Mouse (Mus musculus) olfactory bulb, adult 2 months (tissue): ENCODE measurements around the gene Man2a1.

Experiments used
- CTCF ChIP-seq: fragments of 200-500 bp; IDR thresholded peaks from 2 replicates; pipeline ENCODE4 v1.5.1; 2012; ENCODE audit warnings: low read depth, mild to moderate bottlenecking, low read length, moderate library complexity; ENCODE audit not compliant: insufficient read depth
- POLR2A ChIP-seq: fragments of 200-500 bp; IDR thresholded peaks from 2 replicates; pipeline ENCODE4 v1.6.1; 2012; ENCODE audit warnings: mild to moderate bottlenecking, low read depth, low read length, moderate library complexity; ENCODE audit not compliant: insufficient read depth

- TF ChIP-seq POLR2A (no peak), CTCF (no peak)
These were observed 23.1 kb upstream of the Man2a1 start for GRCm38 (mm10) chr17:64577485-64577884.
